Mouse (Mus musculus): ENCODE data around the gene M1ap. TPM values are rescaled to one million over a fixed set of nuclear protein-coding genes. Genes with fewer than 3 reads are reported as not detected.

Gene M1ap
- total RNA-seq, 1 experiment from 2014 or later: 7.7 TPM

DNA sequence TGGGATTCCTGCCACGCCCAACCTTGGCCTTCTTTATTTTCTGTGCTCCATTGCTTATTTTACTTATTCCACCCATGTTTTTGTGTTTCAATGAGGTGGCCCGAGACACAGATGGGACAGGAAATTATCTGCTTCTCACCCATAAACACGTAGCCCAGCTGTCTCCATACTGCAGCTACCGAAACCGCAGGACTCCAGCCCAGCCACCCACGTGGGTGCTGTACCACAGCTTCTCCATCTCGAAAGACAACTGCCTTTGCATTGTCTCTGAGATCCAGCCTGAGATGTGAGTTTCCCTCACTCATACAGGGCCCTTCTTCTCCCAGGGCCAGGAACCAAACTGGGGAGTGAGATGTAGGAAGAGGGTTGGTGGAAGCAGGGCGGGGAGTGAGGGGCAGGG is 119.3 kb downstream of the M1ap start:
- ATAC-seq (replicated peaks; ENCODE audit: low read depth, poor library complexity, severe bottlenecking): peak; percentile 31

DNA sequence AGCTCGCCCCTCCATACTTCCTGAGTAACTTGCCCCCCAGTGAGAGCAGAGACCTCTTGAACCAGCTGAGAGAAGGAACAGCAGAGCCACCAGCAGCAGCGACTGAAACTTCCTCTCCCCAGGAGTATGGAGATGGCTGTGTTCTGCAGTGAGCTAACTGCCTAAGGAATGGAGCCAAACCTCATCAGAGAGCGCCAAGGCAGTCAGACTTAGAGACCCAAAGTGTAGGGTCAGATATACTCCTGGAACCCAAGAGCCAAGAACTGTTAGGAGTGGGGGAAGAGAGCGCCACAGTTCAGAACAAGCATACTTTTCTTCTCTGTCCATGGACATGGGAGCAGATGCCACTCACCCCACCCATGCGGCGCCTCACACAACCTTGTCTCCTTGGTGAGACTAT is 119.7 kb downstream of the M1ap start:
- no peak for ATAC-seq (replicated peaks; ENCODE audit: low read depth, poor library complexity, severe bottlenecking)

DNA sequence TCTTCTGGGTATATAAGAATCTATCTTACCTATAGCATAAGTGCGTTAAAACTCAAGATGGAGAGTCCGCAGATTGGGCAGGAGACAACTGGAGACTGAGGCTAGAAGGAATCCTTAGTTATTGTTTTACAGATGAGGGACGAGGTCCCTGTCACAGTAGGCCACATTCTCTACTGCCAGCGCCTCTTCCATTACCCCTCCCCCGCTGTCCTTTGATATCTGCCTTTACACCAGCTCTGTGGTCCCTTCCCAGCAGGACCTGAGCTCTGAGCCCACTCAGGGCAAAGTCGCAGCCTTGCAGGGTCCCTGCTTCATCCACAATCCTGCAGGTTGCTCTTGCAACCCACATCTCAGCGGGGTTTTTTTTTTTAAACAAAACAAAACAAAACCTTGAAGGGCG is 121.5 kb downstream of the M1ap start:
- no peak for ATAC-seq (replicated peaks; ENCODE audit: low read depth, poor library complexity, severe bottlenecking)

DNA sequence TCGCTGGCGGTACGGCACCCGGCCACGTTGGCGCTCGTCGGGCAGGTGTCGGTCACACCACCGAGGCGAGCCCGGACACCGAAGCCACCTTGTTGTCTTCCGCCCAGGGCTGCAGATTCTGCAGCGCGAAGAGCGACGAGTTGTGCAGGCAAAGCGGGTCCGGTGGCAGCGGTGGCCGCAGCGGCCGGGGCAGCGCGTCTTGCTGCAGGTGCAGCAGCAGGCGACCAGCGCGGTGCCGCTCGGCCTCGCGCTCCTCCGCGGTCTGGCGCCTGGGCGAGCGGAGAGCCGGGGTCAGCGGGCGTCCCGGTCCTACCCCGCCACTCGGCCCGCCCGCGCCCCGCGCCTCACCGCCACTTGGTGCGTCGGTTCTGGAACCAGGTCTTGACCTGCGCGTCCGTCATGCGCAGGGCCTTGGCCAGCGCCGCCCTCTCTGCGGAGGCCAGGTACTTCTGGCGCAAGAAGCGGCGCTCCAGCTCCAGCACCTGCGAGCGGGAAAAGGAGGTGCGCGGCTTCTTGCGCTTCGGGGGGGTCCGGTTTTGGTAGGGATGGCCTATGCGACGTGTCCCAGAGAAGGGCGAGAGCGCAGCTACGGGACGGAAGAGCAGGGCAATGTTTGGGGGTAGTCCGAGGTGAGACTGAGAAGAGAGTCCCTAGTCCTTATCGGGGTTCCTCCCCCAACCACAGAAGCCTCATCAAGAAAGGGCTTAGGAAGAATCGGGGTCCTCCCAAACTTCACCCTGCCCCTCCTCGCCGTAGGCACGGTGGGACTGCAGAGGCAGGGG is 122.2 kb downstream of the M1ap start:
- ATAC-seq (replicated peaks; ENCODE audit: low read depth, poor library complexity, severe bottlenecking): no peak

DNA sequence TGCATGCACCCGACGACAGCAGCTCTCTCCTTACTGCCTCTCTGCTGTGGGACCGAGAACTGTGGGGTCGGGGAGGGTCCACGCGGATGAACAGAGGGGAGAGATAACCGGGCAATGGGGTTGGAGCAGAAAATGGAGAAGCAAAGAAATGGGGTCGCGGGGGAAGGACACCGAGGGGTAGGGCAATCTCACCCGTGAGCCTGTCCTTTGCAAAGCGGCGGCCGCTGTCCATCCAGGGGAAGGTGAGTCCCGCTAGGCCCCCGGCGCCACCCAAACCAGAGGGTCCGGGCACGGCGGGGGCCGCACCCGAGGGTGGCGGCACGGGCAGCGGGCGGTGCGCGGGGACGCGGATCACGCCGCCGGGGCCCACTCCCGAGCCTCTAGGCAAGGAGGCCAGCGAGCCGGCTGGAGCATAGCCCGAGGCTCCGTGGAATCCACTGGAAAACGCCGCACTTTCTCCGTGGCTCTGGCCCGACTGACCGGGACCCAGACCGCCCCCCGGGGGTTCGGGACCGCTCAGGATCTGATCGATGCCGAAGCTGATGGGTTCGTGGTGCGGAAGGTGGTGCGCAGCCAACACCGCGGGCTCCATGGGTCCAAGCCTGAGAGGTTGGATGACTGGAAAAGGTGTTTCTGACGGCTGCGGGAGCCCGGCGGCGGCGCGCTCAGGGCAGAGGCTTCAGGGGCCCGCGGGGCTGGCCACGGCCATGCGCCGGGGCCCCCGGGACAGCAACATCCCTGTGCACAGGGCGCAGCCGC is 123.0 kb downstream of the M1ap start:
- ATAC-seq (replicated peaks; ENCODE audit: low read depth, poor library complexity, severe bottlenecking): no peak

DNA sequence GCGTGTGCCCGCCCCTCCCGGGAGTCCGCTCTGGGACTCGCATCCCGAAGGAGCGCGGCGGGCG is 123.4 kb downstream of the M1ap start, which contains the start of gene Tlx2:
Tlx2 (minus strand) TSS at position 47 of the 64 bp plus-strand sequence.
- no peak for ATAC-seq (replicated peaks; ENCODE audit: low read depth, poor library complexity, severe bottlenecking)

DNA sequence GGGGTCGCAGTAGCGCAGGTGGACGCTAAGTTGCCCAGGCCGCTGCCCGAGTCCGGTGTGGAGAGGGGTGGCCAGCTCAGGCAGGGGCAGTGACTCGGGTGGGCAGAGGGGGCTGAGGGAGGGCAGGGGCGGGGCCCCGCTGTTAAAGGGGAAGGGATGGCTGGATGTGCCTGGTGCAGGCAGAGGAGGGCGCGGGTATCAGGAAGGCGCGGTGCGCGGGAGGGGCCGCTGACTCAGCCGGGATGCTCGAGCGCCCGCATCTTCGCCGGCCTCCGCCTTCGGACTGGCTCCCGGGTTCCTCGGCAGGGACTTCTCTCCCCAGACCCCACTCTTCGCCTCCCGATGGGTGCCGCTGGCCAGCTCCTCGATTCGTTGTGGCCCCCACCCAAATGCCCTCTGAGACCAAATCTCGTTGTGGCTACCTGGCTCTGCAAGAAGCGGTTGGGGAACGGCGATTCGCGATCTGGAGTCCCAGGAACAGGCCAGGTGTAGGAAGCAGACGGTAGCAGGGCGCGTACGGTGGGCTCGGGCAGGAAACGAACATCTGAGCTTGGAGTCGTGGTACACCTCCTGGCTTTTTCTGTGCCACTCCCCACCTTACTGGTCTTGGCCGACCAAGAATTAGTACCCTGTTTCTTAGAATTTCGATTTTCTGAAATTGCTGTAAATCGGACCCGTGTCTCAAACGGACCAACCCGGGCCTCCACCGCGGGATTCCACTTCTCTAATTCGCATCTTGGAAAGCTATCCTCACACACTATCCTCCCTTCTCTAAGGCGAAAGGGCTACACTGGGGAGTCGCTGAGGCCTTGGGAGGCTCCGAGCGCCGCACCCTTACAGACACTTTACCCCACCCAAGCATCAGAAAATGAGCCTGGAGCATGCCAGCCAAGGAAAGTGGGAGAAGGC is 123.9 kb downstream of the M1ap start:
- ATAC-seq (replicated peaks; ENCODE audit: low read depth, poor library complexity, severe bottlenecking): 0 out of 2 replicates have a peak, but pooled peaks have one; percentile 17

DNA sequence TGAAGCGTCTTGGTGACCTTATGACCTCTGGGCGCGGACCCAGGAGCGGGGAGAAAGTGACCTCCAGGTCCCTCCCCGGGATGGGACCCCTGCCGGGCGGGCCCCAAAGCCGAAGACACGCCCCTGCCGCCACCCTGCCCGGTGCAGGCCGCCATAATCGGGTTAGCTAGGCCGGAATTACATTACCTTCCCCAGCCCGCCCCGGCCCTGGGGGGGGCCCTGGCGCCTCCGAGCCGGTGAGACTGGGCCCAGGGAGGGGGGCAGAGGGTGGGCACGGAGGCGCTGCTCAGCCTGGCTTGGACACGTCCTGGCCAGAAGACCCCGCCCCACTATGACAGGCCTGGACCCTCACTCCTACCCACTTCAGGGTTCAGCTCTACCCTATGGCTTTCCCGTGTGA is 124.5 kb downstream of the M1ap start:
- no peak for ATAC-seq (replicated peaks; ENCODE audit: low read depth, poor library complexity, severe bottlenecking)

DNA sequence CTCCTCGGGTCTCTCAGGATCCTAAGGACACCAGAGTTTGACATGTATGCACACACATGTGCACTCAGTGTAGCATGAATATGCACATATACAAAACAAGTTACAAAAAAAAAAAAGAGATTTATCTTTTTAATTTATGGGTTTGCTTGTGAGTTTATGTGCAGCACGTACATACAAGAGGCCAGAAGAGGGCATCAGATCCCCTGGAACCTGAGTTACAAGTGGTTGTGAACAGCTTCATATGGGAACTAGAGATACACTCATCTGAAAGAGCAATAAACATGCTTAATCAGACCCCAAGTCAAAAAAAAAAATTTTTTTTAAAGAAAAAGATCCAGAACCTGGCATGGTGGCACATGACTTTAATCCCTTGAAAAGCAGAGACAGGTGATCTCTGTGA is 128.3 kb downstream of the M1ap start:
- no peak for ATAC-seq (replicated peaks; ENCODE audit: low read depth, poor library complexity, severe bottlenecking)

DNA sequence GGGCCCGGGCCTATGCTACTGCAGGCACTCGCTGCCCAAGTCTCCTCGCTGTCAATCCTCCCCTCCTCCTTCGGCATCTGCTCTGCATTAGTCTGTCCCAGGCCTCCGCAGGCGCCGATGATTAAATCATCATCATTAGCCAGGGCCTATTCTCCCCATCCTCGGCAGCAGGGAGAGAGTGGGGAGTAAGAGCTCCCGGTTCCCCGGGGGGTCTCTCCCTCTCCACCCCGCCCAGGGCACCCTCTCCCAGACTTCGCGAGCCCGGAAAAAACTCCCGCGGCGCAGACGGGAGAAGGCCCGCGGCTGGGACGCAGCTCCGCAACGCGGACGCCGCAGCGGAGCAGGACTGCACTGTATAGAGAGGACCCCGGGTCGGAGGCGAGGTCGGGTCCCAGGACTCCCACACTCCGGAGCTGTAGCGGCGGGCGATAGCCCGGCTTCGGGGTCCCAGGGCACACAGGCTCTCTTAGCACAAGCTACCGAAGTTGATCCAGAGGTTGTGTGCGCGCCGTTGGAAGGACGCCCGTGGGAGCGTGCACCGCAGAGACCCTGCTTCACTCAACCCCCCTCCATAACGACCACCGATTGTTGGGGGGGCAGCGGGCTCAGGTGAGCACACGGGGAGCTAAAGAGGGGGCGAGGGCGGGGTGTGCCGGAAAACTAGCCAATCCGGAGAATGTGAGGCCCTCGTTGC is 131.1 kb downstream of the M1ap start, which contains the start of gene Pcgf1:
Pcgf1 (plus strand) TSS at position 240 of the 694 bp plus-strand sequence.
- no peak; the same call in none of the 2 replicates for ATAC-seq (replicated peaks; ENCODE audit: low read depth, poor library complexity, severe bottlenecking)

DNA sequence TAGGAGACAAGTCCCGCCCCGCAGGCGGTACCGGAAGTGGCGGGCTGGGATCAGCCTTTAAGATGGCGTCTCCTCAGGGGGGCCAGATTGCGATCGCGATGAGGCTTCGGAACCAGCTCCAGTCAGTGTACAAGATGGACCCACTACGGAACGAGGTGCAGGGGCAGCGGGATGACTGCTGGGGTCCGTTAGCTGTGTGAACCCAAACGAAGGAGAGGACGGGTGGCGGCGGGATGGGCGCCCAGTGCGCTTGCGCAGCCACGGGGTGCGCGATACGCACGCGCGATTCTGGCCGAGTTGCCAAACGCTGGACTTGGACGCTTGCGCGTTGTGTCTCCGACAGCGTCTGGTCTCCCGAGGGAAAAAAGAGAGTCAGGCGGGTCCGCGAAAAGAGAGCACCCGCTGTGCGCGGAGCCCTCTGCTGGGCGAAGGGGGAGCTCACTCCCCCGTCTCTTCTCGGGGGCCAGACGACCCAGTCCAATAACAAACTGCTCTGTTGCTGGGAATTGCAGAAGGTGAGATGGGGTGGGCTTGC is 131.7 kb downstream of the M1ap start:
- ATAC-seq (replicated peaks; ENCODE audit: low read depth, poor library complexity, severe bottlenecking): peak; percentile 93

Other genes with a start within 250 kb of the M1ap start
- 57.4 and 61.9 TPM in 2 replicates for gene Pole4, start 241.5 kb upstream of the M1ap start, total RNA-seq (2017)
- 21.2 and 29.0 TPM in 2 replicates for gene Hk2, start 172.4 kb upstream of the M1ap start, total RNA-seq (2017)
- gene Sema4f, start 7.1 kb upstream of the M1ap start, total RNA-seq (2017): not detected in 2 replicates
- 13.2 and 15.2 TPM in 2 replicates for gene Dok1, start 86.6 kb downstream of the M1ap start, total RNA-seq (2017)
- 1.4 and 2.1 TPM in 2 replicates for gene Loxl3, start 87.3 kb downstream of the M1ap start, total RNA-seq (2017)
- gene Aup1, start 107.6 kb downstream of the M1ap start, total RNA-seq (2017): 100 and 115 TPM in 2 replicates
- 46.3 and 65.5 TPM in 2 replicates for gene Htra2, start 108.4 kb downstream of the M1ap start, total RNA-seq (2017)
- gene Dqx1, start 110.9 kb downstream of the M1ap start, total RNA-seq (2017): 0.78 TPM in 1 of 2 replicates, not detected in the other
- not detected in 2 replicates for gene Tlx2, start 123.4 kb downstream of the M1ap start, total RNA-seq (2017)
- gene Pcgf1, start 131.0 kb downstream of the M1ap start, total RNA-seq (2017): 9.3 and 16.8 TPM in 2 replicates
- not detected in 2 replicates for gene Lbx2, start 139.5 kb downstream of the M1ap start, total RNA-seq (2017)
- 0.41 TPM in 1 of 2 replicates, not detected in the other for gene Ccdc142, start 154.7 kb downstream of the M1ap start, total RNA-seq (2017)
- 2.1 and 3.1 TPM in 2 replicates for gene Gm42688, start 154.7 kb downstream of the M1ap start, total RNA-seq (2017)
- 25.3 and 30.0 TPM in 2 replicates for gene Mrpl53, start 162.1 kb downstream of the M1ap start, total RNA-seq (2017)
- gene Mogs, start 168.6 kb downstream of the M1ap start, total RNA-seq (2017): 80.9 and 86.2 TPM in 2 replicates
- 70.1 and 85.3 TPM in 2 replicates for gene Wbp1, start 174.7 kb downstream of the M1ap start, total RNA-seq (2017)
- gene Ino80b, start 178.5 kb downstream of the M1ap start, total RNA-seq (2017): 40.2 and 58.8 TPM in 2 replicates
- 0.96 and 3.9 TPM in 2 replicates for gene Rtkn, start 188.6 kb downstream of the M1ap start, total RNA-seq (2017)
- gene Wdr54, start 209.5 kb downstream of the M1ap start, total RNA-seq (2017): not detected in 2 replicates
- gene 1700003E16Rik, start 209.5 kb downstream of the M1ap start, total RNA-seq (2017): not detected in 2 replicates
- 50.2 and 52.2 TPM in 2 replicates for gene Dctn1, start 219.0 kb downstream of the M1ap start, total RNA-seq (2017)

All from common myeloid progenitor, adult 5-6 weeks (primary cell).